Mouse (Mus musculus) fat pad, adult 2 months (tissue): ENCODE measurements around the gene Rab3ip.

Source experiments
- DNase-seq: peaks from one replicate; pipeline ENCODE4 v3.0.0-alpha.2; 2011; ENCODE audit warnings: low read depth, low spot score; ENCODE audit errors: extremely low read depth

Gene Rab3ip

DNA sequence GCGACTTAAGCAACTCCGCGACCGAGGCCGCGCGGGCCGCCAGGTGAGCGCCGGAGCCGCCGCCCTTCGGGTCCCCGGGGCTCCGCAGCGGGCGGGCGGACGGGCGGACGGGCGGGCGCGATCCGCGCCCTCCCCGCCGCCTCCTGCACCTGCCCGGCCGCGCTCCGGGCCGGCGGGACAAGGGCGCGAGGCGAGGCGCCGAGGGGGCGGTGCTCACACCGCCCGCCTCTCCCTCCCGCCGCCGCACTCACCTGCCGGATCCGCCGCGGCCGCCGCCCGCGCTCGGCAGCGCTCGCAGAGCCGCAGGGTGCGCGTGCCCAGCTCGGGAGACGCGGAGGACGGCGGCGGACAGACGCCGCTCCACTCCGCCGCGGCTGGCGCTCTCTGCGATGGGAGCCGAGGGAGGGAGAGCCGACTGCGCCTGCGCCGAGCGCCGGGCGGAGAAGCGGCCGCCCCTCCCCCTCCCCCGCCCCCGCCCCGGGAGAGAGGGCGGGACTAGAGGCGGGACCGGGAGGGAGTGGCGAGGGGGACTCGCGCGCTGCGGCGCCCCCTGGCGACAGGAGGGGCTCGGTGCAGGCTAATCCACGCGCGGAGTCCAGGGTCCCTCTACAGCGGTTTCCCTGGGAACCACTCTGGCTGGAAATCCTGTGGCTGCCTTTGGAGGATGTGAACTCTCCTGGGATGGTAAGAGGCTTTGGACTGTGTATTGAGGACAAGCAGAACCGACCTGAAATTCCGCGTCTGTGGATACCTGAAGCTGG, at the start of gene Rab3ip:
TSS of gene Rab3ip (minus strand) at position 761 of the 761 bp plus-strand sequence.
- no peak for DNase-seq

- no peak for DNase-seq
These were observed 48.3 kb upstream of the Rab3ip start for GRCm38 (mm10) chr10:116998716-116999455.

- no peak for DNase-seq
These were observed 45.6 kb upstream of the Rab3ip start for GRCm38 (mm10) chr10:116996236-116996600.

- DNase-seq, result no peak
These were observed 45.1 kb upstream of the Rab3ip start for GRCm38 (mm10) chr10:116995584-116996235.

GRCm38 (mm10) chr10:116995162-116995561, 44.6 kb upstream of the Rab3ip start:
- DNase-seq, result no peak

DNA sequence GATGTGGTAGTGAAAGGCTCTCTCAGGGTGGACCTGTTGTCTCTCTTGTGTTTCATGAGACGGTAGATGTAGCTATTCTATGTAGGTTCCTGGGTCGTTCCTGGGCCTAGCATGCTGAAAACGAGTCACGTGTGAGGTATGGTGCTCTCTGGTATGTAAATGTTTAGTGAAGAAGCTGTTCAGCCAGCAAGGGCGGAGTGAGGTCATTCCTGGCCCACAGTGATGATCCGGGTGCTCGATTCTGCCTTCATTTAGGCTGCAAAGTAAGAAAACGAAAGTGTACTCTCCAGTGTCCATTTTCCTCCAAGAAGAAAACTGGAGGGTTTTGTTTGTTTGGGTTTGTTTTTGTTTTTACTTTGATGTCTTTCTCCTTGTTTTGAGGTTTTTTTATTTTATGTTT, 43.4 kb upstream of the Rab3ip start:
- no peak for DNase-seq

DNA sequence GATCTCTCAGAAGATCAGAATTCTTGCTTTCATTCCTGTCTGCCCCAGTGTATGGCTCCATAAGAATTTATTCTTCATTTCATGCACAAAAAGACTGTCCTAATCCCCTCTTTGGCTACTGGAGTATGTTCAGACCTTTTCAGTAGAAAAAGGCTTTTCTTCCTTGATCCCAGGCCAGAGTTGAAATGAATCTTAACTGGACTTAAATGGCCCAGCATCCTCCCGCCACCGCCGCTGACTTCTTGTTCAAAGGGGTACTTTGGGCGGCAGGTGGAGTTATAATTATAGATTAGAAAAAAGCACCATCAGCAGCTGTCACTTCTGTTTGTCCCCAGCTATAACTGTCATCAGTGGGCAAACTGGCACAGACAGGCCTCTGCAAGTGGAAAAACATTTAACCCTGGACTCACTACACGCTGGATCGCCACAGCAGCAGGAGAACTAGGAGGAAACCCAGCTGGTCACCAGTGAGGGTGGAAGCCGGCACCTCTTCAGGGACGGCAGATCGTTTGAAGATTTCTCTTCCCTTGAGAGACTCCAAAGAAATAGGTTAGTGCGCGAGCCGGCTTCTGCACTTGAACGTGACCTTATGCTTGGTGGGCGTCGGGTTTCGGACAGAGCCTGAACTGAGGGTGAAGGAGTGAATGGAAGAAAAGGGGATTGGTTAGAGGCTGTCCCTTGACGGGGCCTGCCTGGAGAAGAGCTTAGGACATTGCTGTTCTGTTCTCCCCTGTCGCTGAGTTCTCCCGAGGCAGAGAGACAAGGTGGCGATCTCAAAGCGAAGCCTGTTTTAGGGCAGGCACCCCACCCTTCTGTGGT, 35.9 kb upstream of the Rab3ip start, which contains the start of gene Best3:
TSS of gene Best3 (plus strand) at position 51 of the 819 bp plus-strand sequence.
- no peak for DNase-seq

GRCm38 (mm10) chr10:116984836-116985235, 34.3 kb upstream of the Rab3ip start:
- no peak for DNase-seq

DNA sequence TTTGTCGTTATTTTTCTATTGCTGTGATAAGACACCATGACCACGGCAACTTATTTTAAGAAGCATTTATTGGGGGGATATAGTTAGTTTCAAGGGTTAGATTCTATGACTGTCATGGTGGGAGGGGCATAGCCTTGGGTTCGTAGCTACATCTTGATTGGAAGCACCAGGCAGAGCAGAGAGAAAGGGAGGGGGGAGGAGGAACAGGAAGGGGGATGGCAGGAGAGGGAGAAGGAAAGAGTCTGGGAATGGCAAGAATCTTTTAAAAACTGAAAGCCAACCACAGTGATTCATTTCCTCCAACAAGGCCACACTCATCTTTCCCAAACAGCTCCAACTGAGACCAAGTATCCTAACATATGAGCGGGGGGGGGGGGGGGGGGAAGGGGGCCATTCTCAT, 32.0 kb upstream of the Rab3ip start:
- DNase-seq, result no peak

- no peak for DNase-seq
These were observed 30.3 kb upstream of the Rab3ip start for GRCm38 (mm10) chr10:116980888-116981287.

- DNase-seq, result no peak
These were observed 29.7 kb upstream of the Rab3ip start for GRCm38 (mm10) chr10:116980273-116980672.

DNA sequence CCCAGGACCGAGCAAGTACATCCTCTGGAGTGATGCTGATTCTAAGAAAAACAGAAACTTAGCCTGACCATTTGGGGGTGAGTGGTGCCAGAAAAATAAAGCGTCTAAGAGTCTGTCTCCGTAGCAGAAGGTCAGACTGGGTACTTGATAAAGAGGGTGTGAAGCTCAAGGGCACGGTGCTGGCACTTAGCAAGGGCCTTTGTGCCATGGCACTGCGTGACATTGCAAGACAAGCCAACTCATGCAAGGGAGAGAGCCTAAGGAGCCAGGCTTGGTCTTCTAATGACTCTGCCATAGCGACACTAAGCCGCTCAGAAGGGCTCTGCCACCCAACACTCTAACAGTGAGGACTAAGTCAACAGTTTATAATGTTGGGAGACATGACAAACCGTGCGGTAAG, 28.3 kb upstream of the Rab3ip start:
- DNase-seq, result no peak

GRCm38 (mm10) chr10:116977858-116978257, 27.3 kb upstream of the Rab3ip start:
- DNase-seq, result no peak

DNA sequence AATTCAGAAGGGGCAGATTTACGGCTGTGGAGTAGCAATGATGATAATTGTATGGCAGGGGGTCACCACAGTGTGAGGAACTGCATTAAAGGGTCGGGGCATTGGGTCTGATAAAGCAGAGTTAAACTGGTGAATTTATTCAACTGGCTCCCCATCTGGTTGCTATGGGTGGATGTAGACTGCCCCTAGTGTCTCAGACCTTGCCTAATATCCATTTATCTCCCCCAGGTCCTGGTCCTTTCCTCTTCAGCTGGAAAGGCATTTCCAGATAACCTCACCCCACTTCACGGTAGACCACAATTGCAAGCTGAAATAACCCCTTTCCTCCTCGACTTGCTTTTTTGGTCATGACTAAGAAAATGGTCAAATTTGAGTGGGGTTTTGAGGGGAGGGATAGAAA, 26.9 kb upstream of the Rab3ip start:
- no peak for DNase-seq

DNA sequence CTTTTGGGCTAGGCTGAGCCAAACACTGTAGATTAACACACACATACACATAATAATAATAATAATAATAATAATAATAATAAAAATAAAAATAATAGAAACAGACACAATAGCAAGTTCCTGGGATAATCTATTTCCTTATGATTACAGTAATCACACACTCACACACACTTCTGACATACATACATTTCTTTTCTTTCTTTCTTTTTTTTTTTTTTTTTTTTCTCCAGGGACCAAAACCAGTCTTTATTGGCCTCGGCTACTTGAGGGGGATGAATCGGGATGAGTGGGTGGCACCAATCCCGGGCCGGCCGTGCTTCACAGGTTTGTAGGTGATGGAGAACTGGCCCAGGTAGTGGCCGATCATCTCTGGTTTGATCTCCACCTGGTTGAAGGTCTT, 21.9 kb upstream of the Rab3ip start, which contains the start of gene Gm10271:
TSS of gene Gm10271 (minus strand) at position 101 of the 400 bp plus-strand sequence.
- no peak for DNase-seq

GRCm38 (mm10) chr10:116968741-116969140, 18.2 kb upstream of the Rab3ip start:
- DNase-seq, result no peak

DNA sequence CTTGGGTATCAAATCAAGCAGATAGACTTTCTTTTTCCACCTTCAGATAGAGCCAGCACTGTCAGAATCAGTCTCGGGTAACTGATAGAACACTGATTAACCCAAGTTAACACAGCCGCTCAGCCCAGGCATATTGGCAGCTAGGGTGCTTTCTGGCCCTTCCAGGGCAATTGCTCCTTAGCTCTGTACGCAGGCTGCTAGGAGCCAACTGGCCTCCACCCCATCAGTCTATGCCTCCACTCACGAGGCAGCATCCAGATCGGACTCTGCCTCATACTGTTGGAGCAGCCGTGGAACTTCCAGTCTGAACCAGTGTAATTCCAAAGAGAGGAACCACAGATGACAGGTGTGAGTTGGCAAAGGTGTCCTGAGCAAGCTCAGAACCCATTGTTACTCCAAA, 15.5 kb upstream of the Rab3ip start:
- DNase-seq, result no peak

- no peak for DNase-seq
These were observed 14.7 kb upstream of the Rab3ip start for GRCm38 (mm10) chr10:116965297-116965696.

DNA sequence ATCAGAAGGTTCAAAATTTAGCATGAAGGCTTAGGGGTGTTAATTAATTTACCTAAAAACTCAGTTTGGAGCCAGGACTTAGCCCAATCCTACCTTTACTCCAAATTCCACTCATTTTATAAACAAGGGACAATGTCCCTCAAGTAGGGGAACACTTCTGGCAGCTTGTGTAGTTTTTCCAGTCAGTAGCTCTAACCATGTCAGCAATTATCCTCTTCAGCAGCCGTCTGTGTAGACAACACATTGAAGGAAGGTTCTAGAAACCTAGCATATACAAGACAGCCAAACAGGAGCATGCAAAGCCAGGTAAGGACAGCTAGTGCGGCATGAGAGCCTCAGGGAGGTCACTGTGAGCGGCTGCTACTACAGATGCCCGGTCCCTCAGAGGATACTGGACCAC, 14.0 kb upstream of the Rab3ip start:
- DNase-seq, result no peak

DNA sequence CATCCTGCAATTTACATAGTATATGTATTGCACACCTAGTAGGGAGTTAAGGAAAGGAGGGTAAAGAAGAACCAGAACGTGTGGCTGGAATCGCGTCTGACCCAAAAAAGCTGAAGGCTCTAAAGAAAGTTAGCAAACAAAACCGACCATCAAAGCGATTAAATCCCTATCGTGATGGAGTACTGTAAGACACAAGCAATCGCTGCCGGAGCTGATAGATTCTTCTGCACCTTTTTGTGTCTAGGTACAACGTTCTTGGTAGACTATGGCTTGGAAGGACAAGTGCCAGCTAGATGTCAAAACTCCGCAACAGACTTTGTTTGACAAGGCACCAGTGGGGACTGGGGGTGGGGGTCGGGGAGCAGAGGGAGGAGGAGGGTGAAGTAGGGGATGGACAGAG, 13.5 kb upstream of the Rab3ip start:
- no peak for DNase-seq

GRCm38 (mm10) chr10:116962803-116963202, 12.2 kb upstream of the Rab3ip start:
- no peak for DNase-seq
